Mouse (Mus musculus) liver, embryonic 11.5 days (tissue): ENCODE measurements around the gene Bpifa6. TPM values are rescaled to one million over a fixed set of nuclear protein-coding genes. Genes with fewer than 3 reads are reported as not detected.

Experiments
- ATAC-seq: fragments of 200-750 bp; cut with Nextera tagmentation; replicated peaks from 2 replicates; pipeline ENCODE4 v1.8.0; 2017; ENCODE audit warnings: moderate number of reproducible peaks, mild to moderate bottlenecking, moderate TSS enrichment, moderate library complexity; ENCODE audit not compliant: low FRiP score
- DNase-seq: peaks from one replicate; pipeline ENCODE4 v3.0.0-alpha.2; 2017; ENCODE audit warnings: low spot score
- H3K27ac ChIP-seq: fragments of 300-500 bp; sonication (generic); 2 replicates; pipeline ENCODE4 v1.5.1; 2014; ENCODE audit warnings: mild to moderate bottlenecking, low read depth, low read length, control low read depth
- H3K27me3 ChIP-seq: fragments of 300-500 bp; sonication (generic); replicated peaks from 2 replicates; pipeline ENCODE4 v1.6.1; 2014; ENCODE audit warnings: low read length, mixed read lengths; ENCODE audit not compliant: control insufficient read depth, insufficient read depth
- H3K36me3 ChIP-seq: fragments of 300-500 bp; sonication (generic); 2 replicates; pipeline ENCODE4 v1.6.1; 2014; ENCODE audit warnings: mild to moderate bottlenecking, low read length, moderate library complexity, mixed read lengths; ENCODE audit not compliant: control insufficient read depth, insufficient read depth
- H3K4me1 ChIP-seq: fragments of 300-500 bp; sonication (generic); replicated peaks from 2 replicates; pipeline ENCODE4 v1.6.1; 2014; ENCODE audit warnings: low read length, mixed read lengths; ENCODE audit not compliant: control insufficient read depth, insufficient read depth
- H3K4me2 ChIP-seq: fragments of 300-500 bp; sonication (generic); 2 replicates; pipeline ENCODE4 v1.6.1; 2014; ENCODE audit warnings: mild to moderate bottlenecking, control low read depth, moderate library complexity
- H3K4me3 ChIP-seq: fragments of 300-500 bp; sonication (generic); 2 replicates; pipeline ENCODE4 v1.5.1; 2014; ENCODE audit warnings: low read depth, low read length, control low read depth
- H3K9ac ChIP-seq: fragments of 300-500 bp; sonication (generic); 2 replicates; pipeline ENCODE4 v1.6.1; 2014; ENCODE audit warnings: low read depth, low read length, control low read depth
- H3K9me3 ChIP-seq: fragments of 300-500 bp; sonication (generic); 2 replicates; pipeline ENCODE4 v1.6.1; 2016; ENCODE audit warnings: low read length, inconsistent platforms, mixed read lengths; ENCODE audit not compliant: control insufficient read depth
- WGBS: fragments of 180-500 bp; shearing (Covaris S2); extraction: QIAGEN DNeasy Blood & Tissue Kit; methylation state at CpG from one replicate; pipeline ENCODE4 v1.1.7; 2014; 5-methylcytosine and 5-hydroxymethylcytosine counted together
- polyA plus RNA-seq: library from polyadenylated mRNA; unstranded; fragments of >200 nt; fragmentation: Nextera tagmentation; extraction: Ambion mirVana; gene quantifications from 2 replicates; pipeline ENCODE4 v1.2.1, GENCODE M21; 2014

The Bpifa6 gene
- polyA plus RNA-seq, 1 experiment from 2014 or later, result not detected

DNA sequence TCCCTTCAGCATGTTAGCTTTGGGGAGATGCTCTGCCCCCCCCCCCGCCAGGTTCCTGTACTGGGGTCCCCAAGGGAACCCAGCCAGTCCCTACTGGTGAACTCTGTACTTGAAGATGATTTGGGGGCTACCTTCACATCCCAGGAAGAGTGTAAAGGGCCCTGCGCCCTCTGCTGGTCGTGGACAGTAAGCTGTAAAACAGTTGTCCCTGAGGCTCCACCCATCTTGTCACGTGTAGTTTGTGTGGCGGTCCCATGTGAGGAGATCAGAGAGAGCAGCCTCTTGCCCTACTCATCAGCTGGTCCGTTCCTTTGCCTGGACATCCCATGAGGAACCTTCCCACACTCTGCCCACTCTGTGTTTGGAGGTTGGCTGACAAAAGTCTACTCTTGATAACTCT lies 20.9 kb upstream of the Bpifa6 start:
- Histone ChIP-seq H3K9me3 (no peaks in the 10 kb centered on the region), H3K27ac (no peak overlapping the region), H3K9ac (no peak overlapping the region), H3K27me3 (no peaks in the 10 kb centered on the region; the same call in 1 of the 2 replicates), H3K36me3 (no peaks in the 10 kb centered on the region), H3K4me3 (no peak overlapping the region), H3K4me1 (no peaks in the 10 kb centered on the region), H3K4me2 (peak overlapping the region; percentile 16; the same call in 1 of the 2 replicates)
- WGBS, result 4% methylated on average over 6 of the region's 6 CpGs
- peak; percentile 51 for DNase-seq
- 0 out of 2 replicates have a peak, but pooled peaks have one; percentile 41 for ATAC-seq

DNA sequence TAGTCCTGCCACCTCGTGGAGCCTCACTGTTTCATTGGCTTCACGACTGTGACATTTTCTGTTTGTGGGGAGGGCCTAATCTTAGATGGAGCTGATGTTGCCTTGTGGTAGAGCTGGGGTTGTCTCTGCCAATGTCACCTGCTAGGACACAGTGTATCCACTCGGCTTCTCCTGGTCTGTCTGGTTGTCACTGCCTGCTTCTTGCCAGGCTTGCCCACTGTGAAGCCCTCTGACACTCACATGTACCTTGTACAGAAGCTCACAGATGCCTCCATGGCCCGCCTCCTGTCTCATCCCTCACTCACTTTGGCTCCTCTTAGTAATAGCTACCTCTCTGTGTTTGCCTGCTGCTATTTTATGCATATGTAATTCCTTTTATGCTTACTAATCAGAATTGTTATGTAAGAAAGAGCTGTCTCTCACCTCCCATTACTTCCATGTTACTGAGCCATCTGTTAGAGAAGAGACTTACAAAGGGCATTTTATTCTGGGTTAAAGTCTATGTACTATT lies 11.9 kb upstream of the Bpifa6 start:
- WGBS, result 65% methylated on average over 4 of the region's 4 CpGs
- Histone ChIP-seq H3K9me3 (no peaks in the 10 kb centered on the region), H3K27ac (no peak overlapping the region), H3K36me3 (no peaks in the 10 kb centered on the region), H3K4me3 (no peak overlapping the region), H3K4me1 (no peaks in the 10 kb centered on the region), H3K27me3 (no peaks in the 10 kb centered on the region), H3K4me2 (no peak overlapping the region), H3K9ac (no peak overlapping the region)
- DNase-seq, result no peak
- ATAC-seq, result no peak

- H3K9ac ChIP-seq, result no peak overlapping the region
- no peak overlapping the region for H3K4me2 ChIP-seq
- no peaks in the 10 kb centered on the region for H3K9me3 ChIP-seq
- no peak overlapping the region for H3K27ac ChIP-seq
- no peaks in the 10 kb centered on the region for H3K4me1 ChIP-seq
- DNase-seq (no peak), ATAC-seq (no peak)
- no peak overlapping the region for H3K4me3 ChIP-seq
- no peaks in the 10 kb centered on the region for H3K36me3 ChIP-seq
- 79% methylated on average over 1 of the region's 1 CpGs for WGBS
- H3K27me3 ChIP-seq, result no peaks in the 10 kb centered on the region
Measured at GRCm38 (mm10) chr2:153963334-153963733, 11.4 kb upstream of the Bpifa6 start.

- DNase-seq, result no peak
- H3K4me3 ChIP-seq, result no peak overlapping the region
- H3K27ac ChIP-seq, result no peak overlapping the region
- H3K9me3 ChIP-seq, result no peaks in the 10 kb centered on the region
- no peaks in the 10 kb centered on the region for H3K36me3 ChIP-seq
- H3K4me2 ChIP-seq, result no peak overlapping the region
- H3K9ac ChIP-seq, result no peak overlapping the region
- H3K4me1 ChIP-seq, result no peaks in the 10 kb centered on the region
- 81% methylated on average over 5 of the region's 5 CpGs for WGBS
- no peak for ATAC-seq
- H3K27me3 ChIP-seq, result no peaks in the 10 kb centered on the region
Measured at GRCm38 (mm10) chr2:153970221-153970620, 4.5 kb upstream of the Bpifa6 start.

DNA sequence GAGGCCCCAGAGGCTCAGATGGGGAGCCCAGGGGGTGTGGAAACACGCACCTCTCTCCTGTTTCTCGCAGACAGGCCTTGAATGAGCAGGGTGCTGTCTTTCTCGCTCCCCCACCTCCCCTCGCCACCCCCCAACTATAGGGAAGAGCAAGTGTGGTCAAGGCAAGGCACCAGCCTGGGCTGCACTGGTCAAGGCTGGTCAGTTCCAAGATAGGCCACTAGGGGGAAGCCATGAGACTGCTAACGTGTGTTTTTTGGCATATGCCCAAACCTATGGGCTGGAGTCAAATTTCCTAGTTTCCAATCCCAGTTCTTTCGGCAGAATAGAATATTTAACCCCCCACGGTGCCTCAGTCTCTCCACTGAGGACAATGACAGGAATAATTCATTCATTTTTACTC lies 21.0 kb downstream of the Bpifa6 start:
- H3K27me3 ChIP-seq, result no peaks in the 10 kb centered on the region
- ATAC-seq, result no peak
- no peaks in the 10 kb centered on the region for H3K36me3 ChIP-seq
- DNase-seq, result peak; percentile 56
- H3K9ac ChIP-seq, result no peak overlapping the region
- 9% methylated on average over 7 of the region's 7 CpGs for WGBS
- no peaks in the 10 kb centered on the region for H3K4me1 ChIP-seq
- H3K9me3 ChIP-seq, result no peaks in the 10 kb centered on the region
- H3K4me2 ChIP-seq, result no peak overlapping the region
- H3K4me3 ChIP-seq, result no peak overlapping the region
- H3K27ac ChIP-seq, result no peak overlapping the region

DNA sequence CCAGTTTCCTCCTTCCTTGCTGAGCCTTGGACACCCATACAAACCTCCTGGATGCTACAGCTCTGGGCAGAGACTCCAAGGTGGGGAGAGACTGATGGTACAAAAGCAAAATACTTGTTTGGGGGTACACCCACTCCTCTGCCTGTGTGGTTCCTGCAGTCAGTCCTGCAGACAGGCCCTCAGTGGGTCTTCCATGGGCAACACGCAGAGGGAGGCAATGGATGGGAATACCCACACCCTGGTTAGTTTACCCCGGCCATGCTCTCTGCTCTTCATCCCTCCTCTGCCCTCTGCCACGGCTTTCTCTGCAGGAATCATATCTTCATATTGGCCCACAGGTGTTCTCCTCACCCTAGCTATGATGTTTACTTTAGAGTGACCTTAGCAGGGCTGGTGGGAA lies 25.8 kb downstream of the Bpifa6 start:
- Histone ChIP-seq H3K9me3 (no peaks in the 10 kb centered on the region), H3K27ac (no peak overlapping the region), H3K9ac (no peak overlapping the region), H3K4me1 (no peaks in the 10 kb centered on the region), H3K27me3 (no peaks in the 10 kb centered on the region), H3K4me2 (no peak overlapping the region), H3K4me3 (no peak overlapping the region), H3K36me3 (no peaks in the 10 kb centered on the region)
- DNase-seq, result peak; percentile 3
- 72% methylated on average over 3 of the region's 3 CpGs for WGBS
- no peak for ATAC-seq

DNA sequence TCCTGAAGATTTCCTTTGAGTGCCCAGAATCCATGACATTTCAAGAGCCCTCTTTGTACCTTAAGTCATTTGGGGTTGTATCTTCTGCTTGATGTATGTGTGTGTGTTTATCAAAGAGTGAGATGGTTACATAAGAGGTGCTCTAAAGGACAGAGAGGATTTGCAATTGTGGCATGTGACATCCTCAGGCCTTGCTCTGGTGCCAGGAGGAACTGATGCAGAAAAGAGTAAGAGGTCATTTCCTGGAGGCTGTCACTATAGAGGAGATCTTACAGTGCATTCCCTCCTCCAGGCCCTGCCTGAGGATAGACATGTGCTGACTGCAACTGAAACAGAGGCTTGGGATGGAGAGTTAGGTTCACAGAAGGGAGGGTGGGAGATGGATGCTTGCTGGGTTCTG lies 26.3 kb downstream of the Bpifa6 start:
- DNase-seq (no peak), ATAC-seq (no peak)
- no peaks in the 10 kb centered on the region for H3K36me3 ChIP-seq

GRCm38 (mm10) chr2:154004456-154004855 lies 29.7 kb downstream of the Bpifa6 start:
- Histone ChIP-seq H3K4me1 (no peaks in the 10 kb centered on the region), H3K36me3 (no peaks in the 10 kb centered on the region), H3K27me3 (no peaks in the 10 kb centered on the region), H3K4me2 (no peak overlapping the region), H3K27ac (no peak overlapping the region), H3K9ac (no peak overlapping the region), H3K4me3 (no peak overlapping the region), H3K9me3 (no peaks in the 10 kb centered on the region)
- 84% methylated on average over 1 of the region's 1 CpGs for WGBS
- DNase-seq (no peak), ATAC-seq (no peak)

More for the DNA sequence above, 26.3 kb downstream of the Bpifa6 start:
- no peaks in the 10 kb centered on the region for H3K27me3 ChIP-seq
- H3K4me1 ChIP-seq, result no peaks in the 10 kb centered on the region
- no peak overlapping the region for H3K27ac ChIP-seq
- no peak overlapping the region for H3K4me2 ChIP-seq
- H3K4me3 ChIP-seq, result no peak overlapping the region
- no peaks in the 10 kb centered on the region for H3K9me3 ChIP-seq
- no peak overlapping the region for H3K9ac ChIP-seq

DNA sequence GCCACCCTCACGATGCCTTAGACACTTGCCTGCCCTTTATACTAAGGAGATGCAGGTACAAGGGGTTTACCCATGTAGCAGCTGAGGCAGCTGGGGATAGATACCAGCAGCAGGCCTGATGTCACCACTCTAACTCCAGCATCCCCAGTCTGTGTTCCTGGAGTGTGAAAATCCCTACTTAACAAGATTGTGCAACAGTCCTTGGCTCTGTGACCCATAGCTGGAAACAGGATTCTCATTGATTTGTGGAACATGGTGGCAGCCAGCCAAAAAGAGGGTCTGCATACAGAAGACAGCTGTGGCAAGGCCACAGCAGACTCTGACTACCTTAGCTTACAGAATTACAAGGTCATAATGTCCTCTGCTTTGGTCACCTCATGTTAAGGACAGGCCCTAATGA lies 30.3 kb downstream of the Bpifa6 start:
- no peaks in the 10 kb centered on the region for H3K4me1 ChIP-seq
- H3K9ac ChIP-seq, result no peak overlapping the region
- 68% methylated on average over 1 of the region's 1 CpGs for WGBS
- no peak overlapping the region for H3K4me2 ChIP-seq
- ATAC-seq, result no peak
- H3K9me3 ChIP-seq, result no peaks in the 10 kb centered on the region
- DNase-seq, result peak; percentile 23
- H3K4me3 ChIP-seq, result no peak overlapping the region
- no peaks in the 10 kb centered on the region for H3K36me3 ChIP-seq
- H3K27me3 ChIP-seq, result no peaks in the 10 kb centered on the region
- no peak overlapping the region for H3K27ac ChIP-seq
